Mouse (Mus musculus): ENCODE results near the gene Bpifb1. TPM values are rescaled to one million over a fixed set of nuclear protein-coding genes. Genes with fewer than 3 reads are reported as not detected.

Gene Bpifb1
- polyA plus RNA-seq, 1 experiment: 1.5 TPM

GRCm38 (mm10) chr2:154185748-154186147, 4.9 kb upstream of the Bpifb1 start:
- DNase-seq: no peak
- 62% methylated on average over 3 of the region's 3 CpGs for WGBS
- H3K36me3 ChIP-seq (ENCODE audit: control insufficient read depth, insufficient read depth, low read length): no peaks in the 10 kb centered on the region
- no peak overlapping the region for H3K4me3 ChIP-seq (ENCODE audit: control insufficient read depth, insufficient read depth, low read length)
- H3K4me1 ChIP-seq (replicated peaks; ENCODE audit: control insufficient read depth, insufficient read depth, low read length): no peaks in the 10 kb centered on the region
- H3K27me3 ChIP-seq (ENCODE audit: control insufficient read depth, insufficient read depth, low read length): no peaks in the 10 kb centered on the region
- H3K27ac ChIP-seq (ENCODE audit: control insufficient read depth, insufficient read depth, low read length): no peak overlapping the region
- no peak for TF ChIP-seq POLR2A (IDR thresholded peaks at IDR 0.05; ENCODE audit: control insufficient read depth, extremely low read depth, insufficient read depth, low read length, poor library complexity)
- no peak for TF ChIP-seq CTCF (IDR thresholded peaks at IDR 0.05; ENCODE audit: borderline replicate concordance, control insufficient read depth, extremely low read depth, insufficient read depth, low read length, poor library complexity)

- no peaks in the 10 kb centered on the region for H3K4me1 ChIP-seq (replicated peaks; ENCODE audit: control insufficient read depth, insufficient read depth, low read length)
- no peak for DNase-seq
- no peaks in the 10 kb centered on the region for H3K27me3 ChIP-seq (ENCODE audit: control insufficient read depth, insufficient read depth, low read length)
- no peaks in the 10 kb centered on the region for H3K36me3 ChIP-seq (ENCODE audit: control insufficient read depth, insufficient read depth, low read length)
- H3K27ac ChIP-seq (ENCODE audit: control insufficient read depth, insufficient read depth, low read length): no peak overlapping the region
- WGBS: 46% methylated on average over 5 of the region's 5 CpGs
- TF ChIP-seq POLR2A (IDR thresholded peaks at IDR 0.05; ENCODE audit: control insufficient read depth, extremely low read depth, insufficient read depth, low read length, poor library complexity) (no peak), CTCF (IDR thresholded peaks at IDR 0.05; ENCODE audit: borderline replicate concordance, control insufficient read depth, extremely low read depth, insufficient read depth, low read length, poor library complexity) (no peak)
- no peak overlapping the region for H3K4me3 ChIP-seq (ENCODE audit: control insufficient read depth, insufficient read depth, low read length)
Observed at GRCm38 (mm10) chr2:154187468-154187867, 3.1 kb upstream of the Bpifb1 start.

- no peak overlapping the region for H3K27ac ChIP-seq (ENCODE audit: control insufficient read depth, insufficient read depth, low read length)
- H3K4me1 ChIP-seq (replicated peaks; ENCODE audit: control insufficient read depth, insufficient read depth, low read length): no peaks in the 10 kb centered on the region
- TF ChIP-seq POLR2A (IDR thresholded peaks at IDR 0.05; ENCODE audit: control insufficient read depth, extremely low read depth, insufficient read depth, low read length, poor library complexity): no peak
- no peak for TF ChIP-seq CTCF (IDR thresholded peaks at IDR 0.05; ENCODE audit: borderline replicate concordance, control insufficient read depth, extremely low read depth, insufficient read depth, low read length, poor library complexity)
- H3K36me3 ChIP-seq (ENCODE audit: control insufficient read depth, insufficient read depth, low read length): no peaks in the 10 kb centered on the region
- H3K27me3 ChIP-seq (ENCODE audit: control insufficient read depth, insufficient read depth, low read length): no peaks in the 10 kb centered on the region
- WGBS: 89% methylated on average over 7 of the region's 7 CpGs
- no peak for DNase-seq
- no peak overlapping the region for H3K4me3 ChIP-seq (ENCODE audit: control insufficient read depth, insufficient read depth, low read length)
Observed at GRCm38 (mm10) chr2:154189877-154190434, 662 bp upstream of the Bpifb1 start.

GRCm38 (mm10) chr2:154192141-154192540, 1.5 kb downstream of the Bpifb1 start:
- no peaks in the 10 kb centered on the region for H3K27me3 ChIP-seq (ENCODE audit: control insufficient read depth, insufficient read depth, low read length)
- 78% methylated on average over 2 of the region's 2 CpGs for WGBS
- no peak overlapping the region for H3K27ac ChIP-seq (ENCODE audit: control insufficient read depth, insufficient read depth, low read length)
- TF ChIP-seq CTCF (IDR thresholded peaks at IDR 0.05; ENCODE audit: borderline replicate concordance, control insufficient read depth, extremely low read depth, insufficient read depth, low read length, poor library complexity) (no peak), POLR2A (IDR thresholded peaks at IDR 0.05; ENCODE audit: control insufficient read depth, extremely low read depth, insufficient read depth, low read length, poor library complexity) (no peak)
- H3K36me3 ChIP-seq (ENCODE audit: control insufficient read depth, insufficient read depth, low read length): no peaks in the 10 kb centered on the region
- H3K4me1 ChIP-seq (replicated peaks; ENCODE audit: control insufficient read depth, insufficient read depth, low read length): no peaks in the 10 kb centered on the region
- H3K4me3 ChIP-seq (ENCODE audit: control insufficient read depth, insufficient read depth, low read length): no peak overlapping the region
- DNase-seq: no peak

- H3K27ac ChIP-seq (ENCODE audit: control insufficient read depth, insufficient read depth, low read length): no peak overlapping the region
- no peak for TF ChIP-seq CTCF (IDR thresholded peaks at IDR 0.05; ENCODE audit: borderline replicate concordance, control insufficient read depth, extremely low read depth, insufficient read depth, low read length, poor library complexity)
- H3K27me3 ChIP-seq (ENCODE audit: control insufficient read depth, insufficient read depth, low read length): no peaks in the 10 kb centered on the region
- H3K4me3 ChIP-seq (ENCODE audit: control insufficient read depth, insufficient read depth, low read length): no peak overlapping the region
- no peaks in the 10 kb centered on the region for H3K36me3 ChIP-seq (ENCODE audit: control insufficient read depth, insufficient read depth, low read length)
- no peak for DNase-seq
- no peaks in the 10 kb centered on the region for H3K4me1 ChIP-seq (replicated peaks; ENCODE audit: control insufficient read depth, insufficient read depth, low read length)
- WGBS: 93% methylated on average over 4 of the region's 4 CpGs
Observed at GRCm38 (mm10) chr2:154193071-154193470, 2.5 kb downstream of the Bpifb1 start.

- DNase-seq: no peak
- no peaks in the 10 kb centered on the region for H3K36me3 ChIP-seq (ENCODE audit: control insufficient read depth, insufficient read depth, low read length)
- H3K27me3 ChIP-seq (ENCODE audit: control insufficient read depth, insufficient read depth, low read length): no peaks in the 10 kb centered on the region
- H3K27ac ChIP-seq (ENCODE audit: control insufficient read depth, insufficient read depth, low read length): no peak overlapping the region
- no peak overlapping the region for H3K4me3 ChIP-seq (ENCODE audit: control insufficient read depth, insufficient read depth, low read length)
- TF ChIP-seq POLR2A (IDR thresholded peaks at IDR 0.05; ENCODE audit: control insufficient read depth, extremely low read depth, insufficient read depth, low read length, poor library complexity) (no peak), CTCF (IDR thresholded peaks at IDR 0.05; ENCODE audit: borderline replicate concordance, control insufficient read depth, extremely low read depth, insufficient read depth, low read length, poor library complexity) (no peak)
- WGBS: 84% methylated on average over 5 of the region's 5 CpGs
- no peaks in the 10 kb centered on the region for H3K4me1 ChIP-seq (replicated peaks; ENCODE audit: control insufficient read depth, insufficient read depth, low read length)
Observed at GRCm38 (mm10) chr2:154193994-154194504, 3.4 kb downstream of the Bpifb1 start.

GRCm38 (mm10) chr2:154197036-154197435, 6.4 kb downstream of the Bpifb1 start:
- no peak for DNase-seq
- Histone ChIP-seq H3K27ac (ENCODE audit: control insufficient read depth, insufficient read depth, low read length) (no peak overlapping the region), H3K27me3 (ENCODE audit: control insufficient read depth, insufficient read depth, low read length) (no peaks in the 10 kb centered on the region), H3K4me3 (ENCODE audit: control insufficient read depth, insufficient read depth, low read length) (no peak overlapping the region), H3K36me3 (ENCODE audit: control insufficient read depth, insufficient read depth, low read length) (no peaks in the 10 kb centered on the region), H3K4me1 (replicated peaks; ENCODE audit: control insufficient read depth, insufficient read depth, low read length) (no peaks in the 10 kb centered on the region)
- no peak for TF ChIP-seq CTCF (IDR thresholded peaks at IDR 0.05; ENCODE audit: borderline replicate concordance, control insufficient read depth, extremely low read depth, insufficient read depth, low read length, poor library complexity)
- TF ChIP-seq POLR2A (IDR thresholded peaks at IDR 0.05; ENCODE audit: control insufficient read depth, extremely low read depth, insufficient read depth, low read length, poor library complexity): no peak
- WGBS: 90% methylated on average over 9 of the region's 9 CpGs

Data from thymus, adult 2 months (tissue).